Mouse (Mus musculus) liver, postnatal 0 days (tissue): ENCODE results near the gene Ptgis. TPM values are rescaled to one million over a fixed set of nuclear protein-coding genes. Genes with fewer than 3 reads are reported as not detected.
"Not testable (repeated sequence)": the region's sequence is repeated elsewhere in the genome, so short reads cannot be mapped to it uniquely, and the experiment has no call there.

Experiments used
- ATAC-seq: fragments of 200-750 bp; cut with Nextera tagmentation; 2 replicates; pipeline ENCODE4 v1.8.0; 2017; ENCODE audit warnings: mild to moderate bottlenecking, moderate library complexity
- DNase-seq: peaks from one replicate; pipeline ENCODE4 v3.0.0-alpha.2; 2016
- H3K27ac ChIP-seq: fragments of 300-500 bp; sonication (generic); 2 replicates; pipeline ENCODE4 v1.5.1; 2014; ENCODE audit warnings: antibody characterized with exemption, moderate library complexity, mild to moderate bottlenecking, low read depth
- H3K27me3 ChIP-seq: fragments of 300-500 bp; sonication (generic); 2 replicates; pipeline ENCODE4 v1.6.1; 2014; ENCODE audit warnings: low read length, control low read depth, mixed read lengths; ENCODE audit not compliant: insufficient read depth
- H3K36me3 ChIP-seq: fragments of 300-500 bp; sonication (generic); replicated peaks from 2 replicates; pipeline ENCODE4 v1.6.1; 2014; ENCODE audit warnings: mild to moderate bottlenecking, control low read depth, low read length, moderate library complexity, mixed read lengths; ENCODE audit not compliant: insufficient read depth
- H3K4me1 ChIP-seq: fragments of 300-500 bp; sonication (generic); 2 replicates; pipeline ENCODE4 v1.6.1; 2014; ENCODE audit warnings: antibody characterized with exemption, mild to moderate bottlenecking, control low read depth; ENCODE audit not compliant: insufficient read depth
- H3K4me2 ChIP-seq: fragments of 300-500 bp; sonication (generic); 2 replicates; pipeline ENCODE4 v1.6.1; 2014; ENCODE audit warnings: low read depth, mild to moderate bottlenecking, low read length, moderate library complexity, mixed read lengths
- H3K4me3 ChIP-seq: fragments of 300-500 bp; sonication (generic); 2 replicates; pipeline ENCODE4 v1.5.1; 2014; ENCODE audit warnings: low read depth, low read length
- H3K9ac ChIP-seq: fragments of 300-500 bp; sonication (generic); replicated peaks from 2 replicates; pipeline ENCODE4 v1.6.1; 2014; ENCODE audit warnings: mild to moderate bottlenecking, moderate library complexity
- H3K9me3 ChIP-seq: fragments of 300-500 bp; sonication (generic); 2 replicates; pipeline ENCODE4 v1.6.1; 2016; ENCODE audit warnings: mild to moderate bottlenecking, control low read depth, low read length, mixed read lengths
- CTCF ChIP-seq: sonication (generic); IDR thresholded peaks from 2 replicates; pipeline ENCODE4 v1.5.1; 2016; ENCODE audit warnings: antibody characterized with exemption, low read depth
- EP300 ChIP-seq: IDR thresholded peaks from 2 replicates; pipeline ENCODE4 v1.6.1; 2016; ENCODE audit warnings: antibody characterized with exemption, low read depth, mild to moderate bottlenecking
- WGBS: fragments of 180-500 bp; shearing (Covaris S2); extraction: QIAGEN DNeasy Blood & Tissue Kit; methylation state at CpG from one replicate; pipeline ENCODE4 v1.1.7; 2014; ENCODE audit not compliant: insufficient replicate concordance; 5-methylcytosine and 5-hydroxymethylcytosine counted together
- polyA plus RNA-seq: library from polyadenylated mRNA; unstranded; fragments of >200 nt; fragmentation: Nextera tagmentation; extraction: Ambion mirVana; gene quantifications from 2 replicates; pipeline ENCODE4 v1.2.1, GENCODE M21; 2015

Ptgis gene
- polyA plus RNA-seq, 1 experiment from 2014 or later: 1.8 TPM

- no peak overlapping the region for H3K9ac ChIP-seq
- H3K36me3 ChIP-seq: no peaks in the 10 kb centered on the region
- WGBS: 68% methylated on average over 9 of the region's 9 CpGs
- ATAC-seq: no peak
- no peak overlapping the region for H3K4me3 ChIP-seq
- H3K27ac ChIP-seq: no peak overlapping the region
- TF ChIP-seq EP300: no peak
- TF ChIP-seq CTCF: no peak
- no peaks in the 10 kb centered on the region for H3K4me1 ChIP-seq
- no peak overlapping the region for H3K4me2 ChIP-seq
- DNase-seq: no peak
- no peaks in the 10 kb centered on the region for H3K27me3 ChIP-seq
- H3K9me3 ChIP-seq: no peaks in the 10 kb centered on the region
Measured at GRCm38 (mm10) chr2:167209900-167210299, 30.5 kb downstream of the Ptgis start.

- Histone ChIP-seq H3K4me1 (no peaks in the 10 kb centered on the region), H3K27ac (no peak overlapping the region), H3K9me3 (no peaks in the 10 kb centered on the region), H3K4me3 (no peak overlapping the region), H3K36me3 (no peaks in the 10 kb centered on the region), H3K4me2 (no peak overlapping the region), H3K27me3 (no peaks in the 10 kb centered on the region), H3K9ac (no peak overlapping the region)
- DNase-seq (no peak), ATAC-seq (no peak)
- 60% methylated on average over 3 of the region's 3 CpGs for WGBS
- TF ChIP-seq CTCF (no peak), EP300 (no peak)
Measured at GRCm38 (mm10) chr2:167208984-167209383, 31.4 kb downstream of the Ptgis start.

DNA sequence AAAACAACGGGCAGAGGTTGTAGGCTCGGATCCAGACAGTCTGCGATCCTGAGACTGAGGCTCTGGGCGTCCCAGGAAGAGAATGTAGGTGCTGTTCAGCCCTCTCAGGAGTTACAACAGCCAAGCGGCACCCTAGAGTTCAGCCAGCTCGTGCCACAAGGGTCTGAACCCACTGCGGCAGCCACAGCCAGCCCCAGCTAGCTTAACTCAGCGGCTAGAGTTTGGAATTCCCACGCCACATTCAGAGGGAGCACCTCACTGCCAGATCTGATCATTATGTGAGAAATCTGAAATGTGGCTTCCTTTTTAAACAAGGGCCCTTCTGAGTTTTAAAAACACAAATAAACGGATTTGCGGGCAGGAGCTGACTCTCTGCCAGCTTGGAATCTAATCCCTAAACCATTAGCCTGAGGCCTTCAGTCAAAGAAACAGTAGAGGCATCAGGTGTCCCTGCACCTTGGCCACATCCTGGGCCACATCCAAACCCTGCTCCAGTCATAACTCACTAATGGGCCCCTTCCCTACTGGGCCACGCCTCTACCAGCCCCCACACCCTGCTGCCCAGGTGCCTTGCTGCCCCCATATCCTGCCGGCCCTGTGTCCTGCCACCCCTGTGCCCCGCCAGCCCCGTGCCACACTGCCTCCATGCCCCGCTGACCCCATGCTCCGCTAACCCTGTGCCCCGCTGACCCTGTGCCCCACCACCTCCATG, 34.3 kb downstream of the Ptgis start:
- Histone ChIP-seq H3K9me3 (no peaks in the 10 kb centered on the region), H3K27me3 (no peaks in the 10 kb centered on the region), H3K4me3 (no peak overlapping the region), H3K36me3 (no peaks in the 10 kb centered on the region), H3K4me1 (no peaks in the 10 kb centered on the region), H3K27ac (no peak overlapping the region), H3K9ac (no peak overlapping the region), H3K4me2 (no peak overlapping the region)
- DNase-seq: no peak
- TF ChIP-seq CTCF (no peak), EP300 (no peak)
- 82% methylated on average over 18 of the region's 18 CpGs for WGBS
- ATAC-seq: no peak

DNA sequence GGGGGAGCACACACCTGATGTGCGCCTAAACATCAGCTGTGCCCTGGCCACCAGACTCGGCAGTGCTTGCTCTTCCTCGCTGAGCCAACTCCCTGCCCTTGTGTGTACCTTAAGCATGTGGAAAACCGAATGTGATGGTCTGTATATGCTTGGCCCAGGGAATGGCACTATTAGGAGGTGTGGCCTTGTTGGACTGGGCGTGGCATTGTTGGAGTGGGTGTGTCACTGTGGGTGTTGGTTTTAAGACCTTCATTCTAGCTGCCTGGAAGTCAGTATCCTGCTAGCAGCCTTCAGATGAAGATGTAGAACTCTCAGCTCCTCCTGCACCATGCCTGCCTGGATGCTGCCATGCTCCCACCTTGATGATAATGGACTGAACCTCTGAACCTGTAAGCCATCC, 35.7 kb downstream of the Ptgis start:
- 65% methylated on average over 5 of the region's 5 CpGs for WGBS
- H3K9me3 ChIP-seq, H3K4me3 ChIP-seq, H3K4me1 ChIP-seq, H3K27me3 ChIP-seq, H3K9ac ChIP-seq, ATAC-seq, H3K4me2 ChIP-seq, H3K36me3 ChIP-seq, H3K27ac ChIP-seq, DNase-seq: not testable (repeated sequence)

GRCm38 (mm10) chr2:167203505-167204166, 36.8 kb downstream of the Ptgis start:
- Histone ChIP-seq H3K27ac (no peak overlapping the region), H3K36me3 (no peaks in the 10 kb centered on the region), H3K9me3 (no peaks in the 10 kb centered on the region), H3K4me3 (no peak overlapping the region), H3K4me2 (no peak overlapping the region), H3K4me1 (no peaks in the 10 kb centered on the region), H3K9ac (no peak overlapping the region), H3K27me3 (0 out of 2 replicates have a peak, but pooled peaks cover 1% of the 10 kb centered on the region)
- TF ChIP-seq EP300 (no peak), CTCF (peak; percentile 72)
- ATAC-seq: no peak
- no peak for DNase-seq
- WGBS: 55% methylated on average over 7 of the region's 7 CpGs

DNA sequence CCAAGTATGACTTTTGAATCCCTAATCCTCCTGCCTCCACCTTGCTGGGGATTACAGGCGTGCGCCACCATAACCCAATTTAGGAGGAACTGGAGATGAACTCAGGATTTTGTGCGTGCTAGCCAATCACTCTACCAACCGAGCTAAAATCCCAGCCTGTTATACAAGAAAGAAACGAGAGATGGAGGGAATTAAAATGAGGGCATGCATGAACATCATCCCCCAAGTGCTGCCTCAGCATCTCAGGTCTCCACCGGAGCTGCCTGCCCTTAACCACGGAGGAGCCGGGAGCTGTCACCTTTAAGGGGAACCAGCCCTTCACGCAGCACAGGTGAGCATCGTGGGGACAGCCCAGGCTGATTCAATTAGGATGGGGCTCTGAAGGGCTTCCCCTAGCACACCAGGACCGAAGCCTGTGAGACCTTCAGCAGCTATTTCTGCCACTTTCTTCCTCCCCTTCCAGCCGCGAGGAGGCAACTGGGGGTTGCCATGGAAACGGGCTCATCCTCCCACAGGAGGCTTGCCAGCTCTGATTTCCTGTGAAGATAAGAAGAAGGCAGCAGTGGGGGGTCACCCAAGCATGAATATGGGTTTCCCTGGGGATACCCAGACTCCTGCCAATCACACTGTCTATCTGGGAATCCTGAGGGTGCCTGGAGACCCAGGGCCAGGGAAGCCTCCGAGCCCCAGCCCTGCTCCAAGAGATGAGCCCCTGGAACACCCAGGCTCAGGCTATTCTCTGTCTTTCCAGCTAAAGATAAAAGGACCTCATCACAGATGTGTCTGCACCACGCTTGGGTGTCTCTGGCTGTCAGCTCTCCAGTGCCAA, 38.7 kb downstream of the Ptgis start:
- TF ChIP-seq EP300 (no peak), CTCF (no peak)
- no peak for DNase-seq
- 47% methylated on average over 16 of the region's 16 CpGs for WGBS

More for the DNA sequence above, 38.7 kb downstream of the Ptgis start:
- no peak overlapping the region for H3K4me3 ChIP-seq
- H3K27ac ChIP-seq: no peak overlapping the region
- H3K4me2 ChIP-seq: no peak overlapping the region
- ATAC-seq: no peak
- H3K4me1 ChIP-seq: no peaks in the 10 kb centered on the region
- 0 out of 2 replicates have a peak, but pooled peaks cover 2% of the 10 kb centered on the region for H3K27me3 ChIP-seq
- H3K9ac ChIP-seq: no peak overlapping the region
- no peaks in the 10 kb centered on the region for H3K9me3 ChIP-seq
- no peaks in the 10 kb centered on the region for H3K36me3 ChIP-seq
